Mouse (Mus musculus) WW6 (cell line): ENCODE results near the gene Sephs2.

Source experiments
- DNase-seq: peaks from one replicate; pipeline ENCODE4 v3.0.0-alpha.2; 2013; ENCODE audit warnings: low read depth, low spot score

Gene Sephs2

GRCm38 (mm10) chr7:127273925-127274789, at the start of gene Sephs2:
TSS of gene Sephs2 (minus strand) at chr7:127274055.
- DNase-seq: peak; percentile 81

DNA sequence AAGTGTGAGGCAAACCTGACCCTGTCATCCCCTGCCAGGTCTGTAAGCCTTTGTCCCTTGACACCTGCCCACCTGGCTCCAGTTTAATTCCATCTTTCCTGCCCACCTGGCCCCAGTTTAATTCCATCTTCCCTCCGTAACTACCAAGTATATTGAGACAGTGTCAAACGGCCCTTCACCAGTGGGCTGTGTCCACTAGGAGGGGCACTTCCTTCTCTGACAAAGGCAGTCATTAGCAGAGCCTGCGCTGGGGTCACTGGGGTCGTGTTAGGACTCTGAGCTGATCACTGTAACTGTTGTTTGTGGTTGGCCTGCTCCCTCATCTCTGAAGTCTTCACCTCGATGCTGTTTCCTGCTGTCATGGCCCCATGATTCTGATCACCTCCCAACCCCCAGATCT, 48.2 kb upstream of the Sephs2 start:
- no peak for DNase-seq

- no peak for DNase-seq
Measured at GRCm38 (mm10) chr7:127321106-127321505, 47.3 kb upstream of the Sephs2 start.

DNA sequence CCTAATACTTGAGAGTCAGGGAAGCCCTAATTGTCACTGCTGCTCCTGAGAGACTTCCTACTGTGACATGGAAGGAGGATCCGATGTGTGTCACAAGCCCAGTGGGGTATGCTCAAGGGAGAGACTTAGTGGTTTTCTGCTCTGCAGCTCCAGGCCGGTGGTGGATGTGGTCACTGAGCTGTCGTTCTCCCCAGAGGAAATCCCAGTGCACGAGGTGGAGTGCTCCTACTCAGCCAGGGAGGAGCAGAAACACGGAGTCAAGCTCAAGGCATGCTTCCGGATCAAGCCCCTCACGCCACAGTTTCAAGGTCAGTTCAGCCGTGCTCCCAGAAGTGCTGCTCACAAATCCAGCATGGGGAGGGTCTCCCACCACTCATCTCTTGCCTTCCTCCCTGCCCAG, 40.1 kb upstream of the Sephs2 start:
- DNase-seq: no peak

DNA sequence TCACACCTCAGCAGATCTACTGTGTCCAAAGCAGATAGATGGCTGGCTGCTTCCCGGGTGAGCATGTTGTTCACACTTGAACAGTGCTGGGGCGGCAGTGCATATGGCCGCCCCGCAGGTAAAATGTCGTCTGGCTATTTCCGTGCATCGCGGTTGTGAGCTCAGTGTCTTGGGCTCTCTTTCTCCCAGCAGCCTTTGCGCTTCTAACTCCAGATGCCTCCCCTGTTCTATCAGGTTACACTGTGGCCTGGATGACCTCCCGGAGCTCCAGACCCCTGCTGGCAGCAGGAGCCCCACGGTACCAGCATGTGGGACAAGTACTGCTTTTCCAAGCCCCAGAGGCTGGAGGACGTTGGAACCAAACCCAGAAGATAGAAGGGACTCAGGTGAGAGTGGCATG, 36.1 kb upstream of the Sephs2 start:
- DNase-seq: no peak

- peak; percentile 49 for DNase-seq
Measured at GRCm38 (mm10) chr7:127308887-127309286, 35.0 kb upstream of the Sephs2 start.

DNA sequence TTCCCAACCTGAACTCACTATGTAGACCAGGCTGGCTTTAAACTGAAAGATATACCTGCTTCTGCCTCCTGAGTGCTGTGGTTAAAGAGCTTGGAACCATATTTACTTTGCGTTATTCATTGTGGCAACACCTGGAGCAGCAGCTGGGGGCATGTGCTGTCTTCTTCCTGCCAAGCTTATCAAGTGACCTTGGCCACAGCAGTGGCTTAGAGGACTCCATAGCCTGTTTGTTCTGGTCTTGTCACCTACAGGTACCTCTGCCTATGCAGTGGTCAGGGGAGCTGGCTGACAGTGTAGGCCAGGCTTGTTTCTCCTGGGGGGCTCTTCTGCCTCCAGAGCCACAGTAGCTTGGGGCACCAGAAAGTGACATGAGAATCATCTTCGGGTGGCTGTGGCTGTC, 34.6 kb upstream of the Sephs2 start:
- no peak for DNase-seq

- DNase-seq: no peak
Measured at GRCm38 (mm10) chr7:127297586-127298193, 23.8 kb upstream of the Sephs2 start.

DNA sequence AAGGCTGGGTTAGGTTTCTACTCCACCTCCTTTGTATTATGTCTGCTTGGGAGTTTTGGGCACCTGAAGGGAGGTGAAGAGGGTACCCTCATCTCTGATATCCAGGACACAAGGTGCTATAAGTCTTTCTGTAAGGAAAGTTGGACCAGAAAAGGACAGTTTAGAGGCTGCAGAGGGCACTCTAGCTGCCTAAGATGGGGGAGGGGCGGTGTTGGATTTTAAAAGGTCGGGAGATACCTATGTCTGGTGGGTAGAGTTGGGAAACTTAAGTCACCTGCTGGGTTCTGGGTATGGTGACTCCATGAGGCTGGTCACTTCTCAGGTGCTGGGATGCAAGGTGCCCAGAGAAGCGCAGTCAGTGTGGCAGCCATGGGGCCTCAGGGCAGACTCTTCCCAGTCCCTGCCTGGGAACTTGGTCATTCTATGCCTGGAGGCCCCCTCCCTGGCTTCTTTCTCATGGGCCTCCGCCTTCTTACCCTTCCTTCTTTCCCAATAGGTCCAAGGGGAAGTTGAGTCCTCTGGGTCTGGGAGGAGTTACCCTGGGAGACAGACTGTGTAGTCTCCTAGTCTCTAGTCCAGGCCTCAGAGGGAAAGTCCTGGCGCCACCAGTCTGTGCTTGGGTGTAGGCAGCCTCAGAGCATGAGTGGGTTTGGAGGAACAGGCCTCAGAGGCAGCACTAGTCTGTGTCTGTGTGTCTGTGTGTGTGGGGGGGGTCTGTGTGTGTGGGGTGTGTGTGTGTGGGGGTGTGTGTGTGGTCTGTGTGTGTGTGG, 23.1 kb upstream of the Sephs2 start:
- no peak for DNase-seq

DNA sequence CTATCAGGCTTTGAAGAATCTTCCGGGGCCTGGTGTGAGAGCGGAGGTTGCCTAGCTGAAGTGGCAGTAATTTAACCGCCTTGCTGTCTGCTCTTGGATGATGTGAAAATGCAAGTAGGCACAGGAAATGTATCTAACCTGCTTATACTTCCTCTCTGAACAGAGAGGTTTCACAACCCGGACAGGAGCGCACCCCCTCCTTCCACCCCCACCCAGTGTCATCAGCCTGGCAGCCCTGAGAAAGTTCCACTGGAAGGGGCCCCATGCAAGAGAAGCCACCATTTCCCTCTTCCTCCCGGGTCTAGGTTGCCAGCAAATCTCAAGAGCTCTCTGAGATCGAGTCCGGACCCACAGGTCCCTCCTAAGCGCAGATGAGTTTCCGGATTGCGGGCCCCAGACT, 22.2 kb upstream of the Sephs2 start, which contains the start of gene Itgal:
TSS of gene Itgal (plus strand) at position 163 of the 400 bp plus-strand sequence.
- no peak for DNase-seq

DNA sequence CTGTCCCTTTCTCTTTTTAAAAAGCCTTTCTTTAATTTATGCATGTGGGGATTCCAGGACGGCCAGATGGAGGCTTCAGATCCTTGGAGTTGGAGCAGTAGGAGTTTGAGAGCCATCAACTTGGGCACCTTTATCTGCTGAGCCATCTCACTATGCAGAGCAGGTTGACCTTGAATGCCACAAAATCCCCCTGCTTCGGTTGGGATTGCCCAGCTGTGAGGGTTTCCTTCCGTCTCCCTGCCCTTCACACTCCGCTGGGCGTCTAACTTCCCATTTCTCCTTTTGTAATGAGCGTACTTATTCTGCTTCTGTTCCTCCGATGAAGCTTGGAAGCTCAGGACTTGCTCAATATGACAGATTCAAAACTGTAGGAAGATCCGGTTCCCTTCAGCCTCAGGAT, 16.3 kb upstream of the Sephs2 start:
- no peak for DNase-seq

GRCm38 (mm10) chr7:127289306-127289705, 15.5 kb upstream of the Sephs2 start:
- DNase-seq: no peak

DNA sequence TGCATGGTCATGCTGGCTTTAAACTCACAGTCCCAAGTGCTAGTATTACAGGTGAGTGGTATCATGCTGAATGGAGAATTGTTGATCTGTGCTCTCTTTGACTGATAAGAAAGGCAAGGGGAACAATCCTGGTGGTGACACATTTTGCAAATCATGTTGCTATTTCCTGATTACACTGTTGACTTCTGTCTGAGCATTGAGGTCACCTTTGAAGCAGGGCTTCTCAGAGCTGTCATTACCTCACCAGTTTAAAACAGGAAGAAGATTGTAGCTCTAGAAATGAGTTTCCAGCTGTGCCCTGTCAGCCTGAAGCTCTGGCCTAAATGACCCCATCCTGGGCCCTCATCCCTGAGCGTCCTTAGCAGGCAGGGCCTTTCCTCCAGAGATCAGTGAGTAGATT, 14.1 kb upstream of the Sephs2 start:
- no peak for DNase-seq

DNA sequence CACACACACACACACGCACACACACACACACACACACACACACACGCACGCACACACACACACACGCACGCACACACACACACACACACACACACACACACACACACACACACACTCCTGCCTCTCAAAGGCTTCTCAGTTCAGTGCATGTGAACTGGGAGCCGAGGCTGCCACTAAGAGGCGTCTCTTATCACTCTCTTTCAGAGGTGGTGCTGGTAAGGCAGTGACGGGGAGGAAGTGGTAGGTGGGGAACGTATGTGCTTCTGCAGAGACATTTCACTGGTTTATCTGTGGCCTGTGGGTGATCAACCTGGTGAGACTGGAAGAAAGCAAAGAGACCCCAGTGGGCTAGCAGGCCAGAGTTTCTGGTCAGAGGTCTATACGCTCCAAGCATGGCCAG, 11.3 kb upstream of the Sephs2 start:
- DNase-seq: no peak

GRCm38 (mm10) chr7:127282190-127282589, 8.3 kb upstream of the Sephs2 start:
- no peak for DNase-seq

DNA sequence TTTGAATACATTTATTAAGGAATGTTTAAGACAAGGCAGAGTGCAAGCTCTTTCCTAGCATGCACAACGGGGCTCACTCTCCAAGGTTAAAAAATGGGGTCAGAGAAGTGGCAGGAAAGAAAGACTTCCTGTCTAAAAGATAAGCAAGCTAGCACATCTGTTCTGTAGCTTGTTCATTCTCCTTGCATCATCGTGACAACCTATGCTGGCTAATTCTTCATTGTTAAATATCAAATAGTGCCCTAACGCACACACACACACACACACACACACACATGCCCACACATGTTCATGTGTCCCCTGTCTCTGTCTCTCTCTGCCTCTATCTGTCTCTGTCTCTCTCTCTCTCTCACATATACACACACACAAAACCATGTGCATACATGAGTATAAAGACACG, 7.3 kb upstream of the Sephs2 start:
- no peak for DNase-seq

DNA sequence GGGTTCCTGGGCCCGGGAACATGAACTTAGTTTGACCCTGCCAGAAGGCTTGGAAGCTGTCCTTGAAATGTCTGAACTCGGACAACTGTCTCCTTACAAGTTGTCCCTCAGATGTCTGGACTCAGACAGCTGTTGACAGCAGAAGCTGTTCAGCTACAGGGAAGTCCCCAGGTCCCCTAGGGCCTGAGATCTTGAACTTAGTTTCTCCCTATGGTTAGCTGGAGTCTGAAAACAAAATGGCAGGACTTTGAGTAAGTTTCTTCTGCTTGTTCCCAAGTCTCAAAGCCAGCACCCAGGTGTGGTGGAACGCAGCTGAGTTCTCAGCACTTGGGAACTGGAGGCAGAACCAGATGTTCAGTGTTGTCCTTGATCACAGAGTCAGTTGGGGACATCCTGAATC, 6.2 kb upstream of the Sephs2 start:
- DNase-seq: no peak

DNA sequence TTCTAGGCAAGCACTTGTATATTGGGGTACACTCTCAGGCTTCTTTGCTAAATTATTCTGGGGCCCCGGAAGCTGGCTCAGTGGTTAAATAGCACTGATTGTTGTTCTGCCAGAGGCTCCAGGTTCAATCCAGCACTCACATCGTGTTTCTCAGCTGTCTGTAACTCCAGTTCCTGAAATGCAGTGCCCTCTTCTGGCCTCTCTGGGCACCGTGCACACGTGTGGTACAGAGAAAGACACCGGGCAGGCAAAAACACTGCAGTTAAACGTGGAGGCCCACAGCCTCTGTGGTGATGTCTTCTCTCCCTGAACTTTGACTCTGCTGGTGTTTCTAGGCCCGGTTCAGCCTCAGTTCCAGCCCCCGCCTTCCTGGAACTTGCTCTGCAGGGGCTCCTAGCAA, 4.5 kb upstream of the Sephs2 start:
- no peak for DNase-seq

- no peak for DNase-seq
Measured at GRCm38 (mm10) chr7:127276519-127276961, 2.7 kb upstream of the Sephs2 start.

DNA sequence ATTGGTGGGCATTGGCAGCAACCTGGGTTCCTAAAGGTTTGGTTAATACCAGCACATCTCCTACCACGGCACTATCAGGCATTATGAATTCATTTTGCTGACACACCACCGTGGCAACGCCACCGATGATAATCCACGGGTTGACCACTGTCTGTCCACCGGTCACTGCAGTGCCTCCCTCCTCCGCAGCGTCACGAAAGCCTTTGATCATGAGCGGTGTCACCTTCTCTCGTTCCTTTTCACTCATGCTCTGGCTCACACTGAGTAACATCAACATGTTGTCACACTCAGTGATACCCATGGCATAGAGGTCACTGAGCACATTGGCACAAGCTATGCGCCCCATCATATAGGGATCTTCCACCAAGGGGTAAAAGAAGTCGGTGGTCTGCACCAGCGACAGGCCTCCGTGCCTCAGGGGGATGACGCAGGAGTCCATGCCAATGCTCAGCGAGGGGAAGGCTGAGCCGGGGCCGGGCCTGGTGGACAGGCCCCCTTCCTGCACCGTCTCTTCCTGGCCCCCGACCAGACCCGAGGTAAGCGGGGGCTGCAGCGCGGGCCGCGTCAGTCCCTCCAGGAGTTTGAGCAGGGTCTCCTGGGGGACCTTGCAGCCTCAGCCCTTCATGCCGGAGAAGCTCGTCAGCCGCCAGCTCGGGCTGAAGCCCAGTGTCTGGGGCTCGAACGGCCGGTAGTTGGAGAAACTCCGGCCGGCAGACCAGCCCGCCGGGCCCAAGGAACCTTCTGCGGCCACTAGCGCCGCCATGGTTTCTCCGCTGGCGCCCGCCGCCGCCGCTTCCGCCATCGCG, 534 bp downstream of the Sephs2 start:
- no peak for DNase-seq

- no peak for DNase-seq
Measured at GRCm38 (mm10) chr7:127272566-127272965, 1.3 kb downstream of the Sephs2 start.

GRCm38 (mm10) chr7:127271093-127271492, 2.8 kb downstream of the Sephs2 start:
- no peak for DNase-seq
